Mouse (Mus musculus): ENCODE measurements around the gene Gpr19. TPM values are rescaled to one million over a fixed set of nuclear protein-coding genes. Genes with fewer than 3 reads are reported as not detected.

Gene Gpr19
- polyA plus RNA-seq, 1 experiment from 2014 or later: 6.4 TPM

DNA sequence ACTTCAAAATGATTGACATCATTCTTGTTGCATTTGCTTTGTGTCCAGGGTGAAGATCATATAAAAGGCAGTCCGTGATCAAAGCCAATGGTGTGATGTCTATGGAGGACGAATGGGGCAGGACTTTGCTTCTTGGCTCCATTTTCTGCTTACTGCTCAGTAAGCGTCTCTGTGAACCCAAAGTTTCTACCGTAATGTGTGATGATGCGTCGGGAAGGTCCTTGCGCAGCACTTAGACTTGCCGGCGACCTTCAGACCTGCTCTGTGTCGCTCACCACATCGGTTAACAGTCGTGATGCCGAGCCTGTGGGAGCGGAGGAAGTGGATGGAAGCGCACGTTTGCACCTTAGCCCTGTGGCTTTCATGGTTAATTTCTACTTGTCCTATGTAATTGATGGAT lies 42.5 kb downstream of the Gpr19 start:
- WGBS (ENCODE audit: insufficient replicate concordance): 85% methylated on average over 16 of the region's 16 CpGs
- H3K27me3 ChIP-seq (ENCODE audit: control insufficient read depth, insufficient read depth, low read depth, low read length): no peaks in the 10 kb centered on the region
- H3K9me3 ChIP-seq (replicated peaks; ENCODE audit: control insufficient read depth, low read length): no peaks in the 10 kb centered on the region
- no peak overlapping the region for H3K4me2 ChIP-seq (ENCODE audit: low read depth, low read length)
- no peak overlapping the region for H3K4me3 ChIP-seq (ENCODE audit: low read depth, low read length)
- no peak for ATAC-seq (ENCODE audit: low read depth)
- H3K4me1 ChIP-seq (ENCODE audit: control insufficient read depth, low read depth, low read length): peaks cover 5% of the 10 kb centered on the region; the same call in 1 of the 2 replicates
- no peaks in the 10 kb centered on the region; the same call in 1 of the 2 replicates for H3K36me3 ChIP-seq (ENCODE audit: control insufficient read depth, insufficient read depth)
- no peak overlapping the region for H3K27ac ChIP-seq (ENCODE audit: low read length)
- H3K9ac ChIP-seq (ENCODE audit: low read depth, low read length): no peak overlapping the region

DNA sequence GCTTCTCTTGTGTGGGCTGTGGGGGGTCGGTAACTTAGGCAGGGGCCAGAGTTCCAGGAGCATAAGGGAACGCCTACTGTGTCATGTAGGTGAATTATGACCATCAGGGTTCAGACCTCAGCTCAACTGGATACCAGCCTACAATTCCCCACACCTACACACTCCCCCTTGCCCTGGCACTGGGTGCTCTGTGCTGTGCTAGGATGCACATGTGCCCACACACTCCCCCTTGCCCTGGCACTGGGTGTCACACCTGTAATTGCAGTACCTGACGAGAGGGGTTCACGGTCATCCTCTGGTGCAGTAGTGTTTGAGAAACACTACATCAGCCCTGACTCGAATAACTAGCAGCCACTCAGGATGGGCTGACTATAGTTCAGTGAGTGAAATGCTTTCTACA lies 43.6 kb downstream of the Gpr19 start:
- H3K9me3 ChIP-seq (replicated peaks; ENCODE audit: control insufficient read depth, low read length): no peaks in the 10 kb centered on the region
- no peaks in the 10 kb centered on the region for H3K27me3 ChIP-seq (ENCODE audit: control insufficient read depth, insufficient read depth, low read depth, low read length)
- 76% methylated on average over 5 of the region's 5 CpGs for WGBS (ENCODE audit: insufficient replicate concordance)
- H3K9ac ChIP-seq (ENCODE audit: low read depth, low read length): no peak overlapping the region
- no peak overlapping the region for H3K4me3 ChIP-seq (ENCODE audit: low read depth, low read length)
- no peak overlapping the region for H3K4me2 ChIP-seq (ENCODE audit: low read depth, low read length)
- no peaks in the 10 kb centered on the region for H3K4me1 ChIP-seq (ENCODE audit: control insufficient read depth, low read depth, low read length)
- peaks cover 3% of the 10 kb centered on the region; the same call in 1 of the 2 replicates for H3K36me3 ChIP-seq (ENCODE audit: control insufficient read depth, insufficient read depth)
- no peak for ATAC-seq (ENCODE audit: low read depth)
- H3K27ac ChIP-seq (ENCODE audit: low read length): no peak overlapping the region

DNA sequence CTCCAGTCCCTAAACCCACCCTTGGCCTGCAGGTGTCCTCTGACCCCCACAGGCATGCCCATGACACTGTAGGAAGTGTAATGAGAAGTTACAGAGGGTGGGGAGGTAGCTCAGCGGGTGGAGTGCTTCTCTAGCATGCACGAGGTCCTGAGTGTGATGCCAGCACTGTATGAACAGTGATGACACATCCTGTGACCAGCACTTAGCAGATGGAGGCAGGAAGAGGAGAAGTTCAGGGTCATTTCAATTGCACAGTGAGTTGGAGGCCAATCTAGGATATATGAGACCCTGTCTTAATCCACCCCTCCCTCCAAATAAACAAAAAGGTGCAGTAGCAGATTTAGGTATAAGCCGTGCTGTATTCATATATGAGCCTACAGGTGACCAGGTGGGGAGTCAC lies 48.4 kb downstream of the Gpr19 start:
- H3K4me2 ChIP-seq (ENCODE audit: low read depth, low read length): no peak overlapping the region
- 0 out of 2 replicates have a peak, but pooled peaks cover 3% of the 10 kb centered on the region for H3K36me3 ChIP-seq (ENCODE audit: control insufficient read depth, insufficient read depth)
- no peak overlapping the region for H3K27ac ChIP-seq (ENCODE audit: low read length)
- 64% methylated on average over 3 of the region's 3 CpGs for WGBS (ENCODE audit: insufficient replicate concordance)
- H3K4me3 ChIP-seq (ENCODE audit: low read depth, low read length): no peak overlapping the region
- H3K9me3 ChIP-seq (replicated peaks; ENCODE audit: control insufficient read depth, low read length): no peaks in the 10 kb centered on the region
- H3K9ac ChIP-seq (ENCODE audit: low read depth, low read length): no peak overlapping the region
- no peaks in the 10 kb centered on the region for H3K27me3 ChIP-seq (ENCODE audit: control insufficient read depth, insufficient read depth, low read depth, low read length)
- no peaks in the 10 kb centered on the region for H3K4me1 ChIP-seq (ENCODE audit: control insufficient read depth, low read depth, low read length)
- no peak for ATAC-seq (ENCODE audit: low read depth)

DNA sequence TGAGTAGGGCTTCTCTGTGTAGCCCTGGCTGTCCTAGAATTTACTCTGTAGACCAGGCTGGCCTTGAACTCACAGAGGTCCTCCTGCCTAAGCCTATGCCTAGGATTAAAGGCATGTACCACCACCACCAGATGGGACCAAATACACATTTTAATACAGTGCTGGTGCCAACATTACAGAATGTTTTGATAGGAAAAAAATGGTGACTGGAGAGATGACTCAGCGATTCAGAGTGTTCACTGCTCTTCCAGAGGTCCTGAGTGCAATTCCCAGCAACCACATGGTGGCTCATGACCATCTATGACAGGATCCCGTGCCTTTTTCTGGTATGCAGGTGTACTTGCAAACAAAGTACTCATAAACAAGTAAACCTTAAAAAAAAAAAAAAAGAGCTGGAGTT lies 48.9 kb downstream of the Gpr19 start:
- ATAC-seq (ENCODE audit: low read depth): no peak
- H3K9ac ChIP-seq (ENCODE audit: low read depth, low read length): no peak overlapping the region
- no peaks in the 10 kb centered on the region for H3K9me3 ChIP-seq (replicated peaks; ENCODE audit: control insufficient read depth, low read length)
- H3K4me2 ChIP-seq (ENCODE audit: low read depth, low read length): no peak overlapping the region
- WGBS (ENCODE audit: insufficient replicate concordance): 71% methylated on average over 2 of the region's 2 CpGs
- no peaks in the 10 kb centered on the region for H3K4me1 ChIP-seq (ENCODE audit: control insufficient read depth, low read depth, low read length)
- no peak overlapping the region for H3K27ac ChIP-seq (ENCODE audit: low read length)
- no peak overlapping the region for H3K4me3 ChIP-seq (ENCODE audit: low read depth, low read length)
- H3K36me3 ChIP-seq (ENCODE audit: control insufficient read depth, insufficient read depth): 0 out of 2 replicates have a peak, but pooled peaks cover 3% of the 10 kb centered on the region
- no peaks in the 10 kb centered on the region for H3K27me3 ChIP-seq (ENCODE audit: control insufficient read depth, insufficient read depth, low read depth, low read length)

DNA sequence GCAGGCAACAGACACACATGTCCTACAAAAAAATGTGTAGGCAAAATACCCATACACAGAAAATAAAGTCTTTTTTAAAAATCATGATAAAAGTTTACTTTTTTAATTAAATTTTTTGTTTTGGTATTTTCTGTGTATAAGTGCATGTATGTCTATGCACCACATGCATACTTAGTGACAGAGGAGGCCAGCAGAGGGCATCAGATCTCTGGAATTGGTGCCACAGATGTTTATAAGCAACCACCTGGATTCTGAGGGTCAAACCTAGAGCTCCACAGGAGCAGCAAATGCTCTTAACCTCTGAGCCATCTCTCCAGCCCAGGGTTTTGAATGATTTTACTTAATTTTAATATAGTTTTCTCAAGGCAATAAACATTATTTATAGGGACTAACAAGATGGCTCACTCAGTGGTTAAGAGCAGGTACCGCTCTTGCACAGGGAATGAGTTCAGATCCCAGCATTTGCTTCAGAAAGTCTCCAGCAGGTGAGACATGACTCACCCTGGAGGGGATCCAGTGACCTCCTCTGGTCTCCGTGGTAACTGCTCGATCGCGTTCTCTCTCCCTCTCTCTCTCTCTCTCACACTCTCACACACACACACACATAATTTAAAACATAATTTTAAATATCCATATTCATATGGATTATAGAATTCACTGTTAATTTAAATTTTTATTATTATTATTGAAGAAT lies 50.0 kb downstream of the Gpr19 start:
- Histone ChIP-seq H3K4me2 (ENCODE audit: low read depth, low read length) (no peak overlapping the region), H3K9me3 (replicated peaks; ENCODE audit: control insufficient read depth, low read length) (no peaks in the 10 kb centered on the region), H3K4me1 (ENCODE audit: control insufficient read depth, low read depth, low read length) (no peaks in the 10 kb centered on the region), H3K4me3 (ENCODE audit: low read depth, low read length) (no peak overlapping the region), H3K27me3 (ENCODE audit: control insufficient read depth, insufficient read depth, low read depth, low read length) (no peaks in the 10 kb centered on the region), H3K27ac (ENCODE audit: low read length) (no peak overlapping the region), H3K9ac (ENCODE audit: low read depth, low read length) (no peak overlapping the region), H3K36me3 (ENCODE audit: control insufficient read depth, insufficient read depth) (0 out of 2 replicates have a peak, but pooled peaks cover 3% of the 10 kb centered on the region)
- ATAC-seq (ENCODE audit: low read depth): no peak
- WGBS (ENCODE audit: insufficient replicate concordance): 89% methylated on average over 5 of the region's 5 CpGs

DNA sequence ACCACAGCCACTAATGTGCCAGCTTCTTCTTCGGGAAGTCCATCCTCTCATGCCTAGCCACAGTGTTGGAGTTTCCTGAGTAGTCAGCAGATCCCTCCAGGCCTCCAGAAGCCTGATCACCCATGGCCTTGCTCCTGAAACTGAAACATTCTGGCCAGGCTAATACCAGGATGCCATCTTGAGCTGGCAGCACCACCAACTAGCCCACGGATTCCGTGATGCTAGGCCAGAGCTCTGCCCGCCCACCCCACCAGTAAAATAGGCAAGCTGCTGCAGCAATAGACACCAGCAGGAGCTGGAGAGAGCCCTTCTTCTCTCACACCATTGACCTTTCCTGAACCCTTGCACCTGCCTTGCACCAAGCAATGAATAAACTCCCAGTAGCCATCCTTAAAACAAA lies 50.8 kb downstream of the Gpr19 start:
- no peak for ATAC-seq (ENCODE audit: low read depth)

DNA sequence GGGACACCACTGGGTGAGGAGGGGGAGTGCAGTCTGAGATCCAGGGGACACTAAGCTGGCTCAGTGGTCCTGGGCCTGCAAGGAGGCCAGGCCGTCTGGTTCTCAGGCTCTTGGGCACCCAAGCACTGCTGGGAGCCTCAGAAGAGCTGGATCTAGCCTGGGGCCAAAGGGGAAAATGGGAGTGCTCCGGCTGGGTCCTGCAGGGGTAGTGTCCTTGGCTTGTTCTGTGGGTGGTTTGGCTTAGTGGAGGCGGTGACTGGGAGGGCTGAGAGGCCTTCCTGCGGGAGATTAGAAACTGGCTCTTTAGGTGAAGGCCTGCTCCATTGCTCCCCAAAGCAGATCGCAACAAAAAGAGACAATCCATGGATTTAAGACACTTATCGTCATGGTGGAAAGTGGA lies 52.1 kb downstream of the Gpr19 start:
- Histone ChIP-seq H3K4me3 (ENCODE audit: low read depth, low read length) (no peak overlapping the region), H3K27me3 (ENCODE audit: control insufficient read depth, insufficient read depth, low read depth, low read length) (no peaks in the 10 kb centered on the region), H3K36me3 (ENCODE audit: control insufficient read depth, insufficient read depth) (0 out of 2 replicates have a peak, but pooled peaks cover 3% of the 10 kb centered on the region), H3K27ac (ENCODE audit: low read length) (no peak overlapping the region), H3K9ac (ENCODE audit: low read depth, low read length) (no peak overlapping the region), H3K4me2 (ENCODE audit: low read depth, low read length) (no peak overlapping the region), H3K9me3 (replicated peaks; ENCODE audit: control insufficient read depth, low read length) (no peaks in the 10 kb centered on the region), H3K4me1 (ENCODE audit: control insufficient read depth, low read depth, low read length) (no peaks in the 10 kb centered on the region)
- WGBS (ENCODE audit: insufficient replicate concordance): 74% methylated on average over 6 of the region's 6 CpGs
- ATAC-seq (ENCODE audit: low read depth): no peak

More for the DNA sequence above, 50.8 kb downstream of the Gpr19 start:
- WGBS (ENCODE audit: insufficient replicate concordance): 82% methylated on average over 4 of the region's 4 CpGs
- H3K27ac ChIP-seq (ENCODE audit: low read length): no peak overlapping the region
- H3K4me3 ChIP-seq (ENCODE audit: low read depth, low read length): no peak overlapping the region
- 0 out of 2 replicates have a peak, but pooled peaks cover 3% of the 10 kb centered on the region for H3K36me3 ChIP-seq (ENCODE audit: control insufficient read depth, insufficient read depth)
- no peaks in the 10 kb centered on the region for H3K27me3 ChIP-seq (ENCODE audit: control insufficient read depth, insufficient read depth, low read depth, low read length)
- H3K4me2 ChIP-seq (ENCODE audit: low read depth, low read length): no peak overlapping the region
- no peak overlapping the region for H3K9ac ChIP-seq (ENCODE audit: low read depth, low read length)
- no peaks in the 10 kb centered on the region for H3K4me1 ChIP-seq (ENCODE audit: control insufficient read depth, low read depth, low read length)
- H3K9me3 ChIP-seq (replicated peaks; ENCODE audit: control insufficient read depth, low read length): no peaks in the 10 kb centered on the region

DNA sequence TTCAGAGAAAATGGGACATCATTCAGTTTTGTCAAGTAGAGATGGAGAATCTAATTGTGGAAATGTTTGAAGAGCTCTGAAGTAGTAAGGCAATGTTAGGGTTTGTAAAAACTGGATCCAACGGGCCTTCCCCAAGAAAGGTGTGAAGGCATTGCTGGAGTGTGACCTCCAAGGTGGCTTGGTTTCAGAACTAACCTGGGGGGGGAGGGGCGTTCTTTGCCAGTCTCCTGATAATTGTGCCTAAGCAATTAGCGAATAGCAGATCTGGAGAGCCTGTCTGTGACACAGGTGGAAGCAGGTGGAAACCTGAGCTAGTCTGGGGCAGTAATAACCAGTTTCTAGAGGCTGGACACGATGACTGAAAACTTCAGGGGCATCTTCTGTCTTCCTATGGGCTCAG lies 52.7 kb downstream of the Gpr19 start:
- Histone ChIP-seq H3K27ac (ENCODE audit: low read length) (no peak overlapping the region), H3K4me2 (ENCODE audit: low read depth, low read length) (no peak overlapping the region), H3K36me3 (ENCODE audit: control insufficient read depth, insufficient read depth) (0 out of 2 replicates have a peak, but pooled peaks cover 3% of the 10 kb centered on the region), H3K9me3 (replicated peaks; ENCODE audit: control insufficient read depth, low read length) (no peaks in the 10 kb centered on the region), H3K9ac (ENCODE audit: low read depth, low read length) (no peak overlapping the region), H3K4me1 (ENCODE audit: control insufficient read depth, low read depth, low read length) (no peaks in the 10 kb centered on the region), H3K27me3 (ENCODE audit: control insufficient read depth, insufficient read depth, low read depth, low read length) (no peaks in the 10 kb centered on the region), H3K4me3 (ENCODE audit: low read depth, low read length) (no peak overlapping the region)
- no peak for ATAC-seq (ENCODE audit: low read depth)
- WGBS (ENCODE audit: insufficient replicate concordance): 77% methylated on average over 4 of the region's 4 CpGs

DNA sequence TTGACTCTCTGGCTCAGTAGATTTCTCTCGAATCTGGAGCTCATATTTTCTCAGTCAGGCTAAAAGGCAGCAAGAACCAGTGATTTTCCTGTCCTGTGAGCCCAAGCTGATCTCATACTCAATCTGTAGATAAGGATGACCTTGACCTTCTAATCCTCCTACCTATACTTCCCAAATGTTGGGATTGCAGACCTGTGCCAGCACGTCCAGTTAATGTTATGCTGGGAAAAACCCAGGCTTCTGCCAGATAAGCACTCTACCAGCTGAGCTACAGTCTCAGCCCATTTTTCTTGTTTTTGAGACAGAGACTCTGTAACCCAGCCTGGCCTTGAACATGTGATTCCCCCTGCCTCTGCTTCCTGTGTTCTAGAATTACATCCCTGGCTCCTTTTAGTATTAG lies 58.0 kb downstream of the Gpr19 start:
- Histone ChIP-seq H3K4me2 (ENCODE audit: low read depth, low read length) (no peak overlapping the region), H3K4me3 (ENCODE audit: low read depth, low read length) (no peak overlapping the region), H3K27me3 (ENCODE audit: control insufficient read depth, insufficient read depth, low read depth, low read length) (no peaks in the 10 kb centered on the region), H3K9me3 (replicated peaks; ENCODE audit: control insufficient read depth, low read length) (no peaks in the 10 kb centered on the region), H3K9ac (ENCODE audit: low read depth, low read length) (no peak overlapping the region), H3K4me1 (ENCODE audit: control insufficient read depth, low read depth, low read length) (peaks cover 3% of the 10 kb centered on the region), H3K36me3 (ENCODE audit: control insufficient read depth, insufficient read depth) (no peaks in the 10 kb centered on the region; the same call in 1 of the 2 replicates), H3K27ac (ENCODE audit: low read length) (no peak overlapping the region)
- WGBS (ENCODE audit: insufficient replicate concordance): 47% methylated on average over 2 of the region's 2 CpGs
- ATAC-seq (ENCODE audit: low read depth): no peak

All from liver, embryonic 16.5 days (tissue).